Mouse (Mus musculus) liver, adult 2 months (tissue): ENCODE data around the gene Dmrt1. TPM values are rescaled to one million over a fixed set of nuclear protein-coding genes. Genes with fewer than 3 reads are reported as not detected.

Source experiments
- DNase-seq: peaks from one replicate; pipeline ENCODE4 v3.0.0-alpha.2; 2011; ENCODE audit warnings: low read depth, low spot score; ENCODE audit errors: extremely low read depth
- H3K27ac ChIP-seq: fragments of 200-500 bp; replicated peaks from 2 replicates; pipeline ENCODE4 v1.5.1; 2012; ENCODE audit warnings: low read depth, mild to moderate bottlenecking, control low read depth, inconsistent platforms, low read length; ENCODE audit not compliant: insufficient read depth
- H3K27me3 ChIP-seq: fragments of 200-500 bp; 2 replicates; pipeline ENCODE4 v1.6.1; 2012; ENCODE audit warnings: mild to moderate bottlenecking, moderate library complexity, low read length, inconsistent platforms; ENCODE audit not compliant: control insufficient read depth, insufficient read depth
- H3K36me3 ChIP-seq: fragments of 200-500 bp; 2 replicates; pipeline ENCODE4 v1.6.1; 2012; ENCODE audit warnings: low read length, inconsistent platforms; ENCODE audit not compliant: control insufficient read depth, insufficient read depth
- H3K4me1 ChIP-seq: fragments of 200-500 bp; 2 replicates; pipeline ENCODE4 v1.6.1; 2011; ENCODE audit warnings: low read length; ENCODE audit not compliant: control insufficient read depth, insufficient read depth
- H3K4me3 ChIP-seq: fragments of 200-500 bp; 2 replicates; pipeline ENCODE4 v1.5.1; 2011; ENCODE audit warnings: low read depth, mild to moderate bottlenecking, control low read depth, low read length, moderate library complexity; ENCODE audit not compliant: insufficient read depth
- H3K79me2 ChIP-seq: fragments of 200-500 bp; 2 replicates; pipeline ENCODE4 v1.6.1; 2012; ENCODE audit warnings: inconsistent platforms, mild to moderate bottlenecking, low read length, moderate library complexity; ENCODE audit not compliant: control insufficient read depth, insufficient read depth
- H3K9ac ChIP-seq: fragments of 200-500 bp; 2 replicates; pipeline ENCODE4 v1.6.1; 2012; ENCODE audit warnings: low read depth, mild to moderate bottlenecking, control low read depth, inconsistent platforms, low read length
- CTCF ChIP-seq: fragments of 200-500 bp; IDR thresholded peaks from 2 replicates; pipeline ENCODE4 v1.5.1; 2011; ENCODE audit warnings: low read depth, low read length, control low read depth
- POLR2A ChIP-seq: fragments of 200-500 bp; IDR thresholded peaks from 2 replicates; pipeline ENCODE4 v1.6.1; 2011; ENCODE audit warnings: low read length, control low read depth; ENCODE audit not compliant: insufficient read depth; ENCODE audit errors: extremely low read depth
- WGBS: fragments of 180-500 bp; shearing (Covaris S2); methylation state at CpG from one replicate; pipeline ENCODE4 v1.1.7; 2018; 5-methylcytosine and 5-hydroxymethylcytosine counted together
- polyA plus RNA-seq: library from polyadenylated mRNA; depleted of rRNA; stranded (reverse); fragments of >200 nt; gene quantifications from 2 replicates; pipeline ENCODE4 v1.2.3, GENCODE M21; 2012
- total RNA-seq: library from RNA; depleted of rRNA; stranded (reverse); fragments of >200 nt; gene quantifications from 2 replicates; pipeline ENCODE4 v1.2.3, GENCODE M21; 2014

The Dmrt1 gene
- total and polyA plus RNA-seq, 2 experiments, result not detected

GRCm38 (mm10) chr19:25504878-25505277 is 540 bp upstream of the Dmrt1 start:
- no peak for DNase-seq
- WGBS, result 15% methylated on average over 10 of the region's 10 CpGs
- no peaks in the 10 kb centered on the region for H3K4me1 ChIP-seq
- no peak overlapping the region for H3K4me3 ChIP-seq
- H3K9ac ChIP-seq, result no peak overlapping the region
- no peak for TF ChIP-seq POLR2A
- TF ChIP-seq CTCF, result no peak
- no peak overlapping the region for H3K27ac ChIP-seq
- H3K36me3 ChIP-seq, result no peaks in the 10 kb centered on the region
- peaks cover 13% of the 10 kb centered on the region for H3K27me3 ChIP-seq
- no peaks in the 10 kb centered on the region for H3K79me2 ChIP-seq

GRCm38 (mm10) chr19:25506616-25507015 is 1.2 kb downstream of the Dmrt1 start:
- peaks cover 13% of the 10 kb centered on the region for H3K27me3 ChIP-seq
- H3K27ac ChIP-seq, result no peak overlapping the region
- no peaks in the 10 kb centered on the region for H3K36me3 ChIP-seq
- no peak overlapping the region for H3K4me3 ChIP-seq
- H3K4me1 ChIP-seq, result no peaks in the 10 kb centered on the region
- WGBS, result 4% methylated on average over 23 of the region's 23 CpGs
- no peak for TF ChIP-seq CTCF
- TF ChIP-seq POLR2A, result no peak
- H3K9ac ChIP-seq, result no peak overlapping the region
- no peaks in the 10 kb centered on the region for H3K79me2 ChIP-seq
- no peak for DNase-seq

- TF ChIP-seq CTCF (no peak), POLR2A (no peak)
- 43% methylated on average over 12 of the region's 12 CpGs for WGBS
- H3K4me1 ChIP-seq, result no peaks in the 10 kb centered on the region
These were observed 9.6 kb downstream of the Dmrt1 start for GRCm38 (mm10) chr19:25514986-25515530.

GRCm38 (mm10) chr19:25524156-25524555 is 18.7 kb downstream of the Dmrt1 start:
- Histone ChIP-seq H3K36me3 (no peaks in the 10 kb centered on the region), H3K9ac (no peak overlapping the region), H3K27ac (no peak overlapping the region), H3K4me1 (no peaks in the 10 kb centered on the region), H3K4me3 (no peak overlapping the region), H3K27me3 (no peaks in the 10 kb centered on the region), H3K79me2 (no peaks in the 10 kb centered on the region)
- 79% methylated on average over 6 of the region's 6 CpGs for WGBS
- TF ChIP-seq POLR2A (no peak), CTCF (no peak)
- DNase-seq, result no peak

More at GRCm38 (mm10) chr19:25514986-25515530, 9.6 kb downstream of the Dmrt1 start:
- Histone ChIP-seq H3K27ac (no peak overlapping the region), H3K4me3 (no peak overlapping the region), H3K9ac (no peak overlapping the region), H3K36me3 (no peaks in the 10 kb centered on the region), H3K79me2 (no peaks in the 10 kb centered on the region), H3K27me3 (no peaks in the 10 kb centered on the region)
- DNase-seq, result no peak

DNA sequence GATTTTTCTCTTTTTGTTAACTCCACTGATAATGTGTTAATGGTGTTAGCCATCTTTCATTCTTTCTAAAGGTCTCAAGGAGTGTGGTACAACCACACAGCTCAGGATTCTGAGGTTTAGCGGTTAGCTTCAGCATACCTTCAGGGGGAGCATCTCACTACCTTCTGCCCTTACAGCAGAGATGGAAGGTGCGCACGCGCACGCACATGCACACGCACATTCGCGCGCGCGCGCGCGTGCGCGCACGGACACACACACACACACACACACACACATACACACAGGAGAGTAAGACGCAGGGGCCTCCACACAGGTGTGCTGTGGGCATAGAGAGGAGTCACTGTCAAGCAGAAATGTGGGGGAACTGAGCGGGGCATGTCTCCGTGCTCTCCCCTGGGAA is 20.3 kb downstream of the Dmrt1 start:
- H3K9ac ChIP-seq, result no peak overlapping the region
- no peak overlapping the region for H3K4me3 ChIP-seq
- no peak overlapping the region for H3K27ac ChIP-seq
- TF ChIP-seq POLR2A (no peak), CTCF (no peak)
- no peaks in the 10 kb centered on the region for H3K36me3 ChIP-seq
- 97% methylated on average over 20 of the region's 20 CpGs for WGBS
- no peaks in the 10 kb centered on the region for H3K27me3 ChIP-seq
- no peaks in the 10 kb centered on the region for H3K4me1 ChIP-seq
- H3K79me2 ChIP-seq, result no peaks in the 10 kb centered on the region
- no peak for DNase-seq

DNA sequence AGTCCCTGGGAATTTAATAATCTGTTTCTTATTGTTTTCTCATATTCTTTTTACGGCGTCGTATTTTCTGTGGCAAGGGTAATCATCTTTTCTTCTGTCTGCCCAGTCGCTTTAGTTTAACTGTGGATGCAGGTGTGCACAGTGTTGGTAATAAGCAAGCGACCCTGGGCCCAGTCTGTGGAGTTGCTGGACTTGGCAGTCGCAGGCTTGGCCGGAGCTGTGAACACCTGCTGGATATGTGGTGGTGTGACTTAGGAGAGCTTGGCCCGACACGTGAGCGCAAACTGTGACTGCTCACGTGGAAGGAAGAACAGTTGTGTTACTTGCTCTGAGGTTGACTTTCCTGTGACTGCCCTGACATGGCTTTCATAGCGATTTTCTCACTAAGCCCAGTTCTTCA is 24.3 kb downstream of the Dmrt1 start:
- Histone ChIP-seq H3K4me3 (no peak overlapping the region), H3K27me3 (no peaks in the 10 kb centered on the region), H3K36me3 (no peaks in the 10 kb centered on the region), H3K27ac (no peak overlapping the region), H3K79me2 (no peaks in the 10 kb centered on the region), H3K9ac (no peak overlapping the region), H3K4me1 (no peaks in the 10 kb centered on the region)
- DNase-seq, result no peak
- TF ChIP-seq CTCF, result no peak
- no peak for TF ChIP-seq POLR2A
- 78% methylated on average over 12 of the region's 12 CpGs for WGBS
